Mouse (Mus musculus): ENCODE data around the gene Slc8a1.
A peak's percentile ranks its signal among the peaks of the same experiment; 100 is the strongest.

Slc8a1 gene

DNA sequence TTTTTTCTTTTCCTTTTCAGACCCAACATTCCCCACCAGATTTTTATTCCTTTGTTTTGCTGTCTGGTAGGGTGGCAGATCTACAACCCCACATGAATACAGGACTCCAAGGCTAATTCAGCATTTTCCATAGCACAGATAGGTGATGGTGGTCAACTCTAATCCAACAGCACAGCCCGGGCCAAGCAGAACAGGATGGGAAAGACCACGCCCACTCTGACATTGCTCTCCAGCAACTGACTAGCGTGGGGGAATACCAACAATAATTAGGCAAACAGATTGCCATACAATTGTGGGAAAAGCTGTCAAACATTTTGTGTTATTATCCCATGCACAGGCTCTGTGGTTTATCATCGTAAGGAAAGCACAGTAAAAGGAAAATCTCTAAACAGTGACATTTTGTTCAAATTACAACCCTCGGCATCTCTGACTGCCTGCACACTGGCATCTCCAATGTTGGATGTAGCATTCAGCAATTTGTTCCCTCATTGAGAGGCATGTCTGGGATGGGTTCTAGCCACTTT lies 233.0 kb downstream of the Slc8a1 start:
- no peak for DNase-seq (ENCODE audit: low read depth, low spot score)

DNA sequence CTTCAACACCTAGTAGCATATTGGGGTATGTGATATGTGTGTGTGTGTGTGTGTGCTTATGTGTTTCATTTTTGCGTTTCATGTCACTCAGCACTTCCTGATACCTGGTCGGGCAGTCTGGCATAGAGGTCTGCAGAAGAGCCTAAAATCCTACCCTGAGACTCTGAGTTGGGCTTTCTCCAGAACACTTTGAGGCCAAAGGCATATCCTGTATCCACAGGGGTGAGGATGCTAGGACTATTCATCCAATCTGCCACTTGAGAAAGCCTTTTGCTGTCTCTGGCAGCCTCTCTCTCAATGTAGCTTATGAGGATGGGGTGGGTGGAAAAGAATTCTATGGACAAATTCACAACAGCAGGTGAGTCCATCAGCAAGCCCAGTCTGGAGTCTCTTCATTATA lies 234.1 kb downstream of the Slc8a1 start:
- no peak for DNase-seq (ENCODE audit: low read depth, low spot score)

DNA sequence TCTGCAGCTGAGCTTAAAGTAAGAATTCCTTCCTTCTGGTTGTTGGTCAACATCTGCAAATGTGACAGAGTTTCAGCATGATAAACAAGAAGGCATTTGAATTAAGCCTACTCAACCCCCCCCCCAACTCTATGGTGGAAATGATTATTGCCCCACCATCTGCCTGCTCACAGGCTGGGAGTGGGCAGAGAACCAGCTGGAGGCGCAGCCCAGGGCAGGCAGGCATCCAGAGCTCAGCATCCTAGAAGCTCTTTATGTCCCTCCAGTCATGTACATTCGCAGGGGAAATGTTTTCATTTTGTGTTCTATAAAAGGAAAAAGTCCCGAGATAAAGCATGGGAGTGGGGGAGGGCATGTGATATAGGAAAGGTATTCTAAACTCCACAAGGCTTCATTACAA lies 235.4 kb downstream of the Slc8a1 start:
- no peak for DNase-seq (ENCODE audit: low read depth, low spot score)

DNA sequence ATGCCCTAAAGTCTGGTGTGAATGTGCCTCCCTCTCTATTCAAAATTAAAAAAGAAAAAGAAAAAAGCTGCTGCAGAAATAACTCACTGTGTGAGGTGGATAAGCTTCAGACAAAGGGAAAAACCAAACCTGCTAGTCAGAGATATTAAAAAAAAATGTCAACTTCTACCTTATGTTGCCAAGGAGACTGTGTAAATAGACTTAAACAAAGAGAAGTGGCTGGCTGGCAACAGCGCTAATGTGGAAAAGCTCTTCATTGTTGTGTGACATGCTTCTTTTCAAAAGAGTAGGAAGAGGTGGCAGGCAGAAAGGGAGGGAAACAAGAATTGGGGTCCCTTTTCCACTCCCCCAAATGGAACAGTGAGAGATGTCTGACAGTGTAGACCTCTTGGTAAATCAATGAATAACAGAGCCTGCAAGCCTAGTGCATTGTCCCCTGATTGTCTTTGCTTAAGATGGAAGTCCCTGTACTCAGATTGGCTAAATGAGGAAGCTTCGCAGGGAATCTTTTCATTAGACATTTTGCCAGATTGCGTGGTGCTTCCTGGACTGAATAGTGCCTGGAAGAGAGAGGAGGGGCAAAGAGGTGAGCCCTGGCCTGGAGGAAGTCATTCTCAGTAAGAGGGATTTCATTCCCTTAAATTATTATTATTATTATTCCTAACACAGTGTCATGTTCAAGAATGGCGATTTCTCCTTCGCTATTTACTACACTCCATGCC lies 237.3 kb downstream of the Slc8a1 start:
- no peak for DNase-seq (ENCODE audit: low read depth, low spot score)

DNA sequence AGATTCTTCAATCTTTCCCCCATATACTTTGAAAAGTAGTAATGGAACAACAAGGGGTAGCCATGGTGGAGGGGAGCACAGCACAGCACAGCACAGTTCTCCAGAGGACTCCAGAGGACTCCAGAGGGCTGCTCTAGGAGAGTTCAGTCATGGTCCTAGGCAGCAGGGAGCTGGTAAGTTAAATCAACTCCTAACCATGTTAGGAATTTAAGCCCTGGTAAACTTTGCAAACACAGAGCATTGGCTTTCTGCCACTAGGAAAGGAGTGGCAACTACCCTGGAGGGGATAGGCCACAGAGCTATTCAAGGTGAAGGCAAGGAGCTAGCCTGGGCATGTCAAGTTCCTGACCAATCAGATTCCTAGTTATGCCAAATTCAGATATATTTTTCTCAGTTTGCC lies 240.3 kb downstream of the Slc8a1 start:
- peak; percentile 14 for DNase-seq (ENCODE audit: low read depth, low spot score)

DNA sequence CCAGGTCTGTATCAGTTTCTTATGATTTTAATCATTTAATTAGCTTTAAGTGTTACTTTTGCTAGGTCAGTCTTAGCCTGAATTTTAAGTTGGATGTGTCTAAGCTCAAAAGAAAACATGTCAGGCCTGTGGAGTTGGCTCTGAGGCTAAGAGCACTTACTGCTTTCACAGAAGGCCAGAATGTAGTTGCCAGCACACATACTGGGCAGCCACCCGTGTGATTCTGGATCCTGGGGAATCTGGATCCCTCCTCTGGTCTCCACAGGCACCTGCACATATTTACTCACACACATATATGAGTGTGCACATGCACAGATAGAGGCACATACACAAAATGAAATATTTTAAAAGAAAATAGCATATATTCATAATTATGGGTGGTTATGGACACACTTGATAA lies 241.6 kb downstream of the Slc8a1 start:
- no peak for DNase-seq (ENCODE audit: low read depth, low spot score)

DNA sequence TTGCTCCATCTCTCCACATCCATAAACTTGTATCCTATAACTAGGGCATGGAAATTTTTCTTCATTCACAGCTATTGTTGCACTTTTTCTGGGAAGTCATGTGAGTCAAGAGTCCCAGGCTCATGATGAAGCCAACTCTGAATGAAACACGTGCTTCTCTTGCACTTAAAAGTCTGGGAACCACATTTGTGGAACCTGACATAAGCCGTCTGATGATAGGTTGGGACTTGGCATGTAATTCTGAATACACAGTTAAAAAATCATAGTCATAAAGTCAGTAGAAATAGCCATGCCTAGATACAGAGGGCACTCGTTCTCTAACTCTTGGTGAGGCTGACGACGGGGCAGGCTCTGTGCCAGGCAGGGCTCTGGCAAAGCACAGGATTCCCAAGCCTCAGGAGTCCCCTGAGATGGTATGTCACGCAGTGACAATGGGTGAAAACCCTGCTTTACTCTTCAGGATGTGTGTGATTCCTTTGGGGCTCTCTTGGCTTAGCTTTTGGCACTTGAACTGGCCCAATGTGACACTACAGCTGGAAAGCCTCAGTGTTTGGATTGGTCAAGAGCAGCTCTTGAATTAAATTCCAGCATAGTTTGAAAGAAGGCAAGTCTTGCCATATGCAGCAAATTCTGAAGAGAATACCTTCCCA lies 245.8 kb downstream of the Slc8a1 start:
- no peak for DNase-seq (ENCODE audit: low read depth, low spot score)

DNA sequence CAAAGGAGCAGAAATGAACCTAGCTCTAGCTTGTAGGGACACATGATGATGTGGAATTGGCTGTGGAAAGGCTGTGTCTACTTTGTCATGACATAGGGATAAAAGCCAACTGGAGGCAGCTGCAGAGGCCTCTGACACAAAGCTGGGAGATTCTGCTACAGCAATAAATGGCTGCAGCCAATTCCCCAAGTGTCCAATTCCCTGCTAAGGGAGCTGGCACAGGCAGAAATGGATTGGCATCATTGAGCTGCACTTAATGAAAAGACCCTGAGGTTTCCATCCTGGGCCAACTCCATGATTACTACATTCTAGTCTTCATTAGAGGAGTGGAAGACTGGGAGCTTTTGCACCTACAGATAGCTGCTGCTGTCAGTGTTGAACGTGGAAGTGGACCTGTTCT lies 251.8 kb downstream of the Slc8a1 start:
- no peak for DNase-seq (ENCODE audit: low read depth, low spot score)

DNA sequence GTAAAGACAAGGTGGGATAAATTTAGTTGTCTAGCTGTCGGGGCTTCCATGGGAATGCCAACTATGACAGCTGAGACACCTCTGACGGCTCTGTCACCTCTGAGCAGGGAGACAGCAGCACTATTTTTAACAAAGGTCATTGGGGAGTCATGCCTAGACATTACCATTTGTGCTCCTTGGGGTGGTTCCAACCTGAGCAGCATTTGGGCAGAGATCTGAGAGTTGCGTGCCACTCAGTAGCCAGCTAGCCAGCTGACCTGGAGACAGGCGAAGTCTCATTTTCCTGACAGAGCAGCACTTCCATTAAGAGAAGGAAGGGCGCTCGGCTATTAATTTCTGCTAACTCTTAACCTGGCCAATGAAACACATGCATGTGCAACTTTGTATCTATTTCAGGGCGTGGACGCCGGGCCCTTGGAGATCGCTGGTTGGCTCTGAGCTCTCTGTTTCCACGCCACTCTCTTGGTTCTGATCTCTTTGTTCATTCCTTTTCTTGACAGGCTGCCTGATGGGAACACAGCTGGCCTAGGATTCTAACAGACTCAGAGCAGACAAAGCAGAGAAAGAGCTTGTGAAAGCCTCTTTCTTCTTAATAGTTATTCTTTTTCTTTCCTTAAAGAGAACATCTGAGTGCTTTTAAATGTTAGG lies 256.2 kb downstream of the Slc8a1 start:
- DNase-seq (ENCODE audit: low read depth, low spot score): no peak

DNA sequence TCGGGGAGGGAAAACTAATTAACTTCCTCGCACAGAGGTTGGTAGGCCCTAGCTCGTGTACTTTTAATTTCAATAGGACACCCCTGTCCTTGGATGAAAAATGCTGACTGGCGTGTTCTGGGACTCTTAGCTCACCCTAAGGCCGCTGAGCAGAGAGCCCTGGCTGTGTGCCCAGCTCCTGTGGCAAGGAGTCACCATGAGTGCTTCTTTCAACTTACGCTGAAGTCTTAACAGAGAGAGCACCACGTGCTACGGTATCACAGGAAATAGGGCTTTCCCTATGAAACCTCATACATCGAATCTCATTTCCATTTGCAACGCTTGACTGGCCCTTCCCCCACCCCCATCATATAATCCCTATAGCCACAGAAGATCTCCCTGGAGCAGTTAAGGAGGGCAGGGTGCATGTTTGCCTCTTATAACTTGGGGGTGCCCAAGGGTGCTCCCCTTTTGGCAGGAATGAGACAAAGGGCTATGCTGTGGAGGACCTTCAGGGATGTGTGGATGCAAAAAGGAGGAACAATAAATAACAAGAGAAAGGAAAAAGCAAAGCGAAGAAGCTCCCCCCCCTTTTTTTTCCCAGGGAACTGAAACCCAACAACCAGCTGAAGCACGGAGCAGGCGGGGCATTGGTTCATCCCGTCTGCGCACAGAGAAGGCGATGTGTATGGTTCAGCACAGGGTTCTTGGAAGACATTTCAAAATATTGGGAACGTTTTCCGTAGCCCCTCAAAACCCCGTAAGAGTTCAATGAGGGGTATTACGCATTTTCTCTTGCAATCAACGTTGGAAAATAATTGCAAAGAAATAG lies 257.6 kb downstream of the Slc8a1 start:
- DNase-seq (ENCODE audit: low read depth, low spot score): no peak

DNA sequence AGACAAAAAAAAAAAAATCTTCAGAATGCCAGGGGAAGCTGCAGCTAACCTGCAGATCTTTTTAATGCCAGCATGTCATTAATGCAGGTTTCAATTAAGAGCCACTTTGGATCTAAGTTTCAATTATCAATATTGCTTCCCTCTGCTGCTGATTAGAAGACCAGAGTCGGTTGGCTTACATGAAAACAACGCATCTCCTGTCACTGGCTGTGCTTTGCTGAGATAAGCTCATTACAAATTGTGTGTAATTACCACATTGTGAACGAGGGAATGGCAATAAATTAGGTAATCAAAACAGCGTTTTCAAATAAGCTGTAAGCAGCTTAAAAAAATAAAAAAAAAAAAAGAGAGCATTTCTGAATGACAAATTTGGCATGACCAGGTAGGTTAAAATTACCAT lies 258.4 kb downstream of the Slc8a1 start:
- no peak for DNase-seq (ENCODE audit: low read depth, low spot score)

DNA sequence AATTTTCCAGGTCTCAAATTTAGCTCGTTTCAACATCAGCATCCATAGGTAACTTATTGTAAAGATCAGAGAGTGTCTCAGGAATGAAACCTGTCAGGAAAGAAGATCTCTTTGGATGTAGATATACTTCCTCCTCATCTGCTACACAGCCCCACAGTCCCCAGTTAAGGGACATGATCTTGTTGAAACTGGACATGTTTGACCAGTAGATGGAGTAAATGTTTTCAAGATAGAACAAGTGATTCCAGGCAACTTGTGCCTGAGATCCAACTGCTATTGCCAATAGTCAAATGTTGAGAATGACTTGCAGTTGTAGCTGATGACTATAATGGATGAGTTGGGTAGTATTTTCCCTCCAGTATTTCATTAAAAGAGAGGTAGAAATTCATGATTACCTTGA lies 260.8 kb downstream of the Slc8a1 start:
- no peak for DNase-seq (ENCODE audit: low read depth, low spot score)

DNA sequence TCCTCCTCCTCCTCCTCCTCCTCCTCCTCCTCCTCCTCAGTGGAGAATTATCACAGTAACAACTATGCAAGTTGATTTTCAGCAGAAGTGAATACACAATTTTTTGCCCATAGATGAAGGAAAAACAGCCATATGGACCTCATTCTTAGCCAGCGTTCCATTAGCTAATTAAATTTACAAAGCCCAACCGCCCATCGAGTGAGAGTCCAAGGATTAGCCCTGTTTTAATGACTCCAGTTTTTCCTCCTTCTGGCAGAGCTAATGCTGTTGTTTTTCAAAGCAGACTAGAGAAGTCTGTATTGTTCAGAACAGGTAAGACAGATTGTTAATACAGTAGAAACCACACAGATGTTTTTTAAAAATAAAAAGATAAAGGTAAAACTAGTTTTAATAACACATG lies 264.8 kb downstream of the Slc8a1 start:
- no peak for DNase-seq (ENCODE audit: low read depth, low spot score)

DNA sequence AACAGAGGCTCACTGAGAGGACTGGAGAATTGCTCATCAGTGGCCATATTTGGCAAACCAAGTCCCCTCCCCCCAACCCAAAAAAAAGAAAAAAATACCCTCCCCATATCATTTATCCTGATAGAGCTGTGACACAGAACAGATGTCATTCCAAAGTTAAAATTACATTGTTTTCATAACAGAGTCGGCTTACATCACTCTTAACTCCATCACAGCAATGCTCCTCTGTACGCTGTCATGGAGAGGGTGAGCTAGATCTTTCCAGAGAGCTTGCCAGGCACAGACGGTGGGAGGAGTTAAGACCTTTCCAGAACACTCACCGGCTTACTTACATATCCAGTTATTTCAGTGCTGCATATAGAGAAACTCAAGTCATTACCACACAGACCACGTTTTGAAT lies 269.2 kb downstream of the Slc8a1 start:
- no peak for DNase-seq (ENCODE audit: low read depth, low spot score)

DNA sequence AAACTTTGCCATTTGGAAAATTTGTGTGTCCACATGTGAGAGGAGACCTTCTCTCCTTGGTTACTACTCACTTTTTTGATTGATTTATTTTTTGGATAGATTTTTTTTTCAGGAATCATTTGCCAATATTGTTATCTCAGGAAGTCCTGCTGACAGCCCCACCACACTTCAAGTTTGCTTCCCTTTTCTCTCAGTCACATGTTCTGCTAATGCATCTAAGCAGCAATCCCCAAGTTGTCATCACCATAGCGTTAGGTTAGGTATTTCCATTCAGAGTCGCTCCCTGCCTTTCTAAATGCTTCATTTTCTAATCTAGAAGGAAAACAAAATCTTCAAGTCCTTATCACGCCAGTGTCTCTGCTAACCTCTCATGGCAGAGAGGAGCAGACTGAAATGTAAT lies 278.8 kb downstream of the Slc8a1 start:
- DNase-seq (ENCODE audit: low read depth, low spot score): no peak

DNA sequence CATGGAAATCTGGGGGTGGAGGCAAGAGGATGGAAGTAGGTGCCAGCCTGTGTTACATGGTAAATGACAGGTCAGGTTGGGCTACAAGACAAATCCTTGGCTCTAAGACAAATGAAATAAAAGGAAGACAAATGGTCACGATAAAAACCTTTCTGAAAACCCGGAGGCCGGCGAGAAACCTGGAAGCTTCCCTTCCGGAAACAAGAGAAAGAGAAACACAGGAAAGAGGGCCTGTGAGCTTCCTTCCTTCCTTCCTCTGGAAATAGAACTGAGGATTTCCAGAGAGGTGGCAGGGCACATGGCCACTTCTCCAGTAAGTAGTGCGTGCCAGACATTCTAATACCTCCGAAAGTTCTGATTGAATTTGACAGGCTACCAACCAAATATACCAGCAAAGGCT lies 282.2 kb downstream of the Slc8a1 start:
- DNase-seq (ENCODE audit: low read depth, low spot score): no peak

DNA sequence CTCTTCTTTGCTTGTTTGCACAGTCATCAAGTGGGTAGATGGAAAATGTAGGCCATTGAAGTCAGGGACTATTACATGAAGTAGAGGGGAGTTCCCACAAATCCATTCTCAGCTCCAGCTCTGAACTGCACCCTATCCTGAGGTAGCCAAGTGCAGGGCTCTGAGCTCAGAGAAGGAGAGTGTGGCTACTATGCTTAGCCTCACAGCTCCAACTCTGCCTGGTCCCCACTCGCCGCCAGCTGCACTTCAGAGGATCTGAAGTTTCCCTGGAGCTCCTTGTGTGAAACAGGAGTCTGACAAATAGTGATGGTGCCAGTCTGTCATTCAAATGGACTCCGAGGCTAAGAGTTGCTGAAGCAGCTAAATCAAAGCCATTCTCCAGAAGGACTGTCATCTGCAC lies 282.9 kb downstream of the Slc8a1 start:
- DNase-seq (ENCODE audit: low read depth, low spot score): no peak

DNA sequence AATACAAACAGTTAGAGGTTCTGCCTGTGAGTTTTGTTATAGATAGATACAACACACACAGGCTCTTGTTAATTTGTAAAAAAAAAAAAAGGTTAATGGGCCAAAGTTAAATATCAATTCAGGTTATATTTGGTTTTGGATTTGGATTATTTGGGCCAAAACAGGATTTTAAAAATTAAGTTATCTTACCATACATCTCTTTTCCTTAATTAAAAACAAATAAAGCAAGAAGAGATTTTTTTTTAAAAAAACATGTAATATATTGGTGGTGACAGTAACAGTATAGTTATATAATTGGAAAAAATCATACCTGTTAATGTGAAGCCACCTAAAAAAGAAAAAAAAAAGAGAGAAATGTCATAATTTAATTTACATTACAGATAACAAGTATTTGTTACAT lies 296.7 kb downstream of the Slc8a1 start, which contains the start of gene Gm11096:
Gm11096 (plus strand) TSS at position 301 of the 400 bp plus-strand sequence.
- no peak for DNase-seq (ENCODE audit: low read depth, low spot score)

DNA sequence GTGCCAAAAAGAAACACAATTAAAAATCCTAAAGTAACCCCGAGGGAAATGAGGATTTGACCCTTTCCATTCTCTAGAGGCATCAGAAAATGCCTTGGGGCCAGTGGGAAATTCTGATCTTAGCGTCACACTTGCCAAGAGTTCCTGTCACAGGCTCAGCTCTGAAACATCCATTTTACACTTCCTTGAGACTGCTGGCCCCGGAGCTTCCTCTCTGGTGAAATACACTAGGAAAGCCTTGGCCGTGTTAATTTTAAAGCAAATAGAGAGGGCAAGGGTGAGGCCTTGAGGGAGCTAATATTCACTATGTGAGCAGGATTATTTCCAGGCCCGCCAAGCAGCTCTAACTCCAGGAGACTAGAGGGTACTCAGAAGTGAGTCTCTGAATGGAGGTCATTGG lies 305.0 kb downstream of the Slc8a1 start:
- no peak for DNase-seq (ENCODE audit: low read depth, low spot score)

DNA sequence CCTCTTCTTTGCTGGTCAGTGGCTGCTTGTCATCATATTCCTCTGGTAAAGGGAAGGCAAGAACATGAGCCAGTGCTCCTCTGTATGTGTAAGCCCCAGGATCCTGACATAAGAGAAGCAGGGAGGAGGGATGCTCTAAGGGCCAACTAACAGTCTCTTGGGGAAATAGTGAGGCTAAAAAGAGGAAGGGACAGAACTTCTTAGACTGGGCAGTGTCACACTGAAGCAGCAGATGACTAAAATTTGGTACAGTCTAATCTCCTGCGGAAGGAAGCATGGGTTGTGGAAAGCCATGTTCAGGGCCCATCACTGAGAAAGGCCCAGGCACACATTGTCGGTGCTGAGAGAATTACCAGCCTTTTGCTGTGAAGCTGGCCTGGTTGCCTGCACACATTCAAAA lies 305.4 kb downstream of the Slc8a1 start:
- DNase-seq (ENCODE audit: low read depth, low spot score): no peak

DNA sequence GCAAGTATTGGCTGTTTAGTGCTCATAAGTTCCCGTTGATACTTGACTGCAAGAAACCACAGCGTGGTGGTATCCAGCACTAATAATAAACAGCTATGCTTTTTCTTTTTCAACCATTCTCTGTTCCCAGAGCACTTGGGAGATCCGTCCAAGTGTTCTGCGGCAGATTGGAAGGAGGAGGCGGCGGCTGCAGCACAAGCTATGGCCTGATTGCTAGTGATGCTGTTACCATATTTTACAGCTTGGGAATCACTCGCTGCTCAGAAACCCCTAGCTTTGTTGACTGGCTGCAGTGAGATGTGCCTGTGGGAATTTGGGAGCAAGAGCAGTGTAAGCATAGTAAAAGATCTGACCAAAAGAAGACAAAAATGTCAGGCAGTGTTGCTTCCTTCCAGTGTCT lies 310.9 kb downstream of the Slc8a1 start:
- DNase-seq (ENCODE audit: low read depth, low spot score): no peak
